Mouse (Mus musculus) kidney, postnatal 36 days (tissue): ENCODE data around the gene Serpinb1c.
"Not testable (repeated sequence)": the region's sequence is repeated elsewhere in the genome, so short reads cannot be mapped to it uniquely, and the experiment has no call there.

Experiments used
- DNase-seq, 2 experiments: peaks; one replicate each; pipeline ENCODE4 v3.0.0; 2021 to 2022; ENCODE audit warnings: mixed read lengths in 2 of 2

The Serpinb1c gene

GRCm38 (mm10) chr13:32865591-32865990 lies 32.4 kb downstream of the Serpinb1c start:
- peak in 1 of 2 experiments; percentile 27 for DNase-seq

- DNase-seq, result not testable (repeated sequence)
Measured at GRCm38 (mm10) chr13:32864529-32864928, 33.5 kb downstream of the Serpinb1c start.

GRCm38 (mm10) chr13:32863456-32863855 lies 34.6 kb downstream of the Serpinb1c start:
- no peak for DNase-seq

- DNase-seq, result no peak
Measured at GRCm38 (mm10) chr13:32860821-32861220, 37.2 kb downstream of the Serpinb1c start.

GRCm38 (mm10) chr13:32853073-32853472 lies 44.9 kb downstream of the Serpinb1c start:
- DNase-seq, result no peak

- peak in 1 of 2 experiments; percentile 13 for DNase-seq
Measured at GRCm38 (mm10) chr13:32852539-32852938, 45.5 kb downstream of the Serpinb1c start.

- peak; percentile 58 to 76 for DNase-seq
Measured at GRCm38 (mm10) chr13:32851967-32852366, 46.0 kb downstream of the Serpinb1c start.

GRCm38 (mm10) chr13:32850668-32851404 lies 47.2 kb downstream of the Serpinb1c start, which contains the start of gene Serpinb1a:
TSS of gene Serpinb1a (minus strand) at chr13:32851185.
- peak; percentile 68 to 69 for DNase-seq

GRCm38 (mm10) chr13:32850156-32850555 lies 47.9 kb downstream of the Serpinb1c start:
- DNase-seq, result peak in 1 of 2 experiments; percentile 8

GRCm38 (mm10) chr13:32849531-32850123 lies 48.4 kb downstream of the Serpinb1c start:
- peak in 1 of 2 experiments; percentile 14 for DNase-seq

GRCm38 (mm10) chr13:32849092-32849491 lies 48.9 kb downstream of the Serpinb1c start:
- DNase-seq, result peak; percentile 55 to 67

- DNase-seq, result no peak
Measured at GRCm38 (mm10) chr13:32846221-32846620, 51.8 kb downstream of the Serpinb1c start.

- DNase-seq, result no peak
Measured at GRCm38 (mm10) chr13:32841349-32841748, 56.7 kb downstream of the Serpinb1c start.

GRCm38 (mm10) chr13:32839314-32839713 lies 58.7 kb downstream of the Serpinb1c start:
- no peak for DNase-seq

- DNase-seq, result no peak
Measured at GRCm38 (mm10) chr13:32834513-32834912, 63.5 kb downstream of the Serpinb1c start.

GRCm38 (mm10) chr13:32833237-32833636 lies 64.8 kb downstream of the Serpinb1c start:
- no peak for DNase-seq

- no peak for DNase-seq
Measured at GRCm38 (mm10) chr13:32832776-32833175, 65.2 kb downstream of the Serpinb1c start.

- DNase-seq, result no peak
Measured at GRCm38 (mm10) chr13:32831505-32832273, 66.3 kb downstream of the Serpinb1c start.
